Mouse (Mus musculus) thymus, postnatal 0 days (tissue): ENCODE data around the gene Ly6g6c. TPM values are rescaled to one million over a fixed set of nuclear protein-coding genes. Genes with fewer than 3 reads are reported as not detected.

Experiments used
- DNase-seq: peaks from one replicate; pipeline ENCODE4 v3.0.0-alpha.2; 2015; ENCODE audit warnings: low spot score
- polyA plus RNA-seq: library from polyadenylated mRNA; unstranded; fragments of >200 nt; fragmentation: Nextera tagmentation; extraction: Ambion mirVana; gene quantifications from 2 replicates; pipeline ENCODE4 v1.2.1, GENCODE M21; 2015

Ly6g6c gene
- polyA plus RNA-seq, 1 experiment from 2014 or later = 0.57 TPM

DNA sequence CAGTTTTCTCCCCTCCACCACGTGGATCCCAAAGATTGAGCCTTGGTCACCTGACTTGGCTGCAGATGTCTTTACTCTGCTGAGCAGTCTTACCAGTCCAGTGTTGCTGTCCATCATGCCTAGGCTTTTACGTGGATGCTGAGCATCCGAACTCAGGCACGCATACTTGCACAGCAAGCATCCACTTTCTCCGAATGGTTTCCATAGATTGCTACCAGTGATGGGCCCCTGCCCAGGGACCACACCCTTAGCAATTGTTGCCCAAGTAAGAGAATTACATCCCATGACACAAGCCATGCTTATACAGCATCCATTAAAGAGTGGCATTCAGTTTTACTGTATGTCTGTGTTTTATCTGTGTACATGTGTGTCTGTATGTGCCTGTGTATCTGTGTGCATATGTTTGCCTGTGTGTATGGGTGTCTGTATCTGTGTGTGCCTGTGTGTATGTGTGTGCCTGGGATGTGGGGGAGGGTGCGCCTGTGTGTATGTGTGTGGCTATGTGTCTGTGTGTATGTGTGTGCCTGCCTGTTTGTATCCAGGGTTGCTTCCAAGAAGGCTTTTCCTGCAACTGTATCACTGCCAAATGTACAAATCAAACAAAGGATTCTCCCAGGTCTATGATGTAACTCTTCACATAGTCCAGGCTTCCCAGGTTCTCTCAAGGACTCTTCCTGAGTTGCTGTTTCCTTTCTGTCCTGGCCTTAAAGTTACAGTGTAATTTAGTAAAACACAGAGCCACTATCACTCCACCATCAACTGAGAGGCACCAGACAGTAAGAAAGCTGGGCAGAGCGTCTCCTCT is 9.3 kb upstream of the Ly6g6c start:
- no peak for DNase-seq

GRCm38 (mm10) chr17:35057090-35057489 is 8.1 kb upstream of the Ly6g6c start:
- no peak for DNase-seq

- DNase-seq = no peak
These were observed 6.9 kb upstream of the Ly6g6c start for GRCm38 (mm10) chr17:35058316-35058715.

DNA sequence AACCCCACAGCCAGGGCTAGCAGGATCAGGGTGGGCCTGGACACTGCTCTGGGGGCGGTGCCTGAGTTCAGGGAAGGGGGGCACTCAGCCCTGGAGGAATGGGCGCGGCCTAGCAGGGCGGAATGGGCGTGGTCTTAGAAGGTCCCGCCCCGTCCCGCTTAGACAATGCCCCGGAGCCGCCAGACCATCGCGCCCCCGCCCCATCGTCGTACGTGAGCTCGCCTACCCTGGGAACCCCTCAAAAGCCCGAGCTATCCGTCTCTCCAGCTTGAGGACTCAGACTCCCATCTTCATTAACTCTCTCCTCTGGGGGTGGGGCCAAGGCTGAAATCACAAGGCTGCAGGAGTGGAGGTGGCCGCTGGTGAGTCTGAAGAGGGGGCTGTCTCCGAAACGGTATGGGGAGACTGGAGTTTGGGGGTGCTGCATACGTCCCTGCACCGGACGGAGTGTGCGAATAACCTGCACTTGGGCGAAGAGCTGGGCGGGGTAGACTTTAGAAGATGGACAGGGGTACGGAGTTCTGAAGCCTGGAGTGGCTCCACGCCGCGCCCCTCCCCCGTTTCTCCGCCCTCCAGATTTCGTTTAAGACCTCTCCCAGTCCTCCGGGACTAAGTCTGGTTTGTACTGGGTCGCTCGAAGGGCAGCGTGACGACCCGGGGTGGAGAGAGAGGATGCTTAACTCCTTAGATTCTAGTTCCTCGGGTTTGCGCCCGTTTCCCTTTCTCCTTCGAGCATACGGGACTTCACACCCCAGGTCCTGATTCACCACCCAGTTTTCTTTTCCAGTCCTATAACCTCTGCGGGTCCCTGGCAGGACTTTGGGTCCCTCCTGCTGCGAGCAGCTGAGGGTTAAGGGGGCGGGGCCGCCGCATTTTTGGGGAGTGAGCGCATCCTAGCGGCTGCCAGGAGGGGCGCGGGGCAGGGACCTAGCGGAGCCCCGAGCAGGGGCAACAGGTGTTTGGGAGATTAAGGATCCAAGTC is 6.0 kb upstream of the Ly6g6c start, which contains the start of gene Ddah2:
Gene Ddah2 (plus strand): TSS at position 125 of the 982 bp plus-strand sequence.
- peak; percentile 87 for DNase-seq

DNA sequence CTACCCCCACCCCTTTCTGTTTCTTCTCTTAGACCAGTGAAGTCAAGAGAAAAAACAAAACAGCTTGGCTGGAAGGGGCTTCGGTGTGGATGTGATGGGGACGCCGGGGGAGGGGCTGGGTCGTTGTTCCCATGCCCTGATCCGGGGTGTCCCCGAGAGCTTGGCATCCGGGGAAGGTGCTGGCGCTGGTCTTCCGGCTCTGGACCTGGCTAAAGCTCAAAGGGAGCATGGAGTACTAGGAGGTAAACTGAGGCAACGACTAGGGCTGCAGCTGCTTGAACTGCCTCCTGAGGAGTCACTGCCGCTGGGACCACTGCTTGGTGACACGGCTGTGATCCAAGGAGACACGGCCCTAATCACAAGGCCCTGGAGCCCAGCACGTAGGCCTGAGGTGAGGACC is 5.1 kb upstream of the Ly6g6c start:
- no peak for DNase-seq

DNA sequence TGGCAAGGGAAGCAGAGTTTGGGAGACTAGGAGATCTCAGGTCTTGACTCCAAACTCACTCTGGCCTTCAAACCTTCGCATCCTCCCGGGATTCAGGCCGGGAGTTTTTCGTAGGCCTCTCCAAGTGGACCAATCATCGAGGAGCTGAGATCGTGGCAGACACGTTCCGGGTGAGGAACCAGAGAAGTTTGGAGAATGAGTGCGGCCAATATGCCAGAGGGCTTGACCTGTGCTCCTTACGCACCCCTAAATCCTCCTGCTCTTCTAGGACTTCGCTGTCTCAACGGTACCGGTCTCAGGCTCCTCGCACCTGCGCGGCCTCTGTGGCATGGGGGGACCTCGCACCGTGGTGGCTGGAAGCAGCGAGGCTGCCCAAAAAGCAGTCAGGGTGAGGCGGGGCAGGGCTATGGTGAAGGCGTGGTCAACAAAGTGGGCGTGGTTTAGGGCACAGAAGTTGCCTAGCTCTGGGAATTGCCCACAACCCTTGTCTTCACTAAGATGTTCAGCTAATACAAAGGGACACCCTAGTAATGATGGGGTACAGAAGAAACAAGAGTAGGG is 4.4 kb upstream of the Ly6g6c start:
- no peak for DNase-seq

DNA sequence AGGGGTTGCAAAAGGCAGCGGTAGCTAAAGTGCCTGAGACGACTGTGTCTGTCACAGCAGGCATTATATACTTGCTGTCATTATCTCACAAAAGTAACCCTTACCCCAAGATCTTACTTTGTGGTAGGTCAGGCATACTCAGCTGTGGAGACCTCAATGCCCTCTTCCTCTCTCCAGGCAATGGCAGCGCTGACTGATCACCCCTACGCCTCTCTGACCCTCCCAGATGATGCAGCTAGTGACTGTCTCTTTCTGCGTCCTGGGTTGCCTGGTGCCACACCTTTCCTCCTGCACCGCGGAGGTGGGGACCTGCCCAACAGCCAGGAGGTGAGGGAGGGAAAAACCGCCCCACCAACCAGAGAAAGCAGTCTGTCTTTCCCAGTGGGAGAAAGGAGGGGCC is 3.9 kb upstream of the Ly6g6c start:
- no peak for DNase-seq

GRCm38 (mm10) chr17:35063466-35063865 is 1.7 kb upstream of the Ly6g6c start:
- DNase-seq = no peak

DNA sequence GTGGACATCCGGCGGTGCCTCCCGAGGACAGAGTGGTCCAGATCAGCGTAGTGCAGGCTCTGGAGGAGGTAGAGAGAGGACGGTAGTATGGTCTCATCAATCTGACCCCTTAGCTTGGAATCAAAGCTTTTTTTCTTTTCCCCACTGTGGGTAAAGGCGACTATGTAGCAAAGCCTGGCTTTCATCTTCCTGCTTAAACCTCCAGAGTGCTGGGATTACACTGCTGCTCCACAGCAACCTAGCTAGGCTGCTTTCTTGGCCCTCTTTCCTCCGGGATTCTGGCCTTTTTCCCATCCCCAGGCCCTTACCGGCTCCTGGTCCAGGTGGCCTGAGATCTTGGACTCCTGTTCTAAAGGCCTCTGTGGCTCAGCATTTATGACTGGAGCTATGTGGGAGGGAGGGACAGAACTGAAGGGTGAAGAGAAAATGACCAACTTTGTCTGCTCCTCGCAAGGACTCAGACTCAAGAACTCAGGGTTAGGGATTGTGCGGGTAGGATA is 760 bp upstream of the Ly6g6c start:
- no peak for DNase-seq

DNA sequence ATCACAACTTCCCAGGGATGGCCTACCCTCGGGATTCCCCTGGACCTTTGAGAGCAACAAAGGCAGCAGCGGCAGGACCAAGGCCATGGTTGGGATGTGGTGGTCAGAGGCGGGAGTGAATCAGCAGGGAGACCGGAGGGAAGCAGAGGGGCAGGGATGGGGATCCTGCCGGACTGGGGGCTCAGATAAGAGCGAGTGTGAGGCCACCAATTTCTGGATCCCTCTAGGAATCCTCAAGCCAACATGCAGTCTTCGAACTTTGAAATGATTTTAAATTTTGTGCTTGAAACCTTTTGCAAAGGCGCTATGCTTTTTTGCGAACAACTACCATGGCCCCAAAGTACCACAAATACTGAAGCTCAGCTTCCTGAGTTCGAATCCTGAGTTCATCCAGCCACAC is 896 bp downstream of the Ly6g6c start, which contains the start of gene Mpig6b:
Gene Mpig6b (minus strand): TSS at position 101 of the 400 bp plus-strand sequence.
- DNase-seq = no peak

GRCm38 (mm10) chr17:35068213-35068914 is 3.2 kb downstream of the Ly6g6c start:
- no peak for DNase-seq

DNA sequence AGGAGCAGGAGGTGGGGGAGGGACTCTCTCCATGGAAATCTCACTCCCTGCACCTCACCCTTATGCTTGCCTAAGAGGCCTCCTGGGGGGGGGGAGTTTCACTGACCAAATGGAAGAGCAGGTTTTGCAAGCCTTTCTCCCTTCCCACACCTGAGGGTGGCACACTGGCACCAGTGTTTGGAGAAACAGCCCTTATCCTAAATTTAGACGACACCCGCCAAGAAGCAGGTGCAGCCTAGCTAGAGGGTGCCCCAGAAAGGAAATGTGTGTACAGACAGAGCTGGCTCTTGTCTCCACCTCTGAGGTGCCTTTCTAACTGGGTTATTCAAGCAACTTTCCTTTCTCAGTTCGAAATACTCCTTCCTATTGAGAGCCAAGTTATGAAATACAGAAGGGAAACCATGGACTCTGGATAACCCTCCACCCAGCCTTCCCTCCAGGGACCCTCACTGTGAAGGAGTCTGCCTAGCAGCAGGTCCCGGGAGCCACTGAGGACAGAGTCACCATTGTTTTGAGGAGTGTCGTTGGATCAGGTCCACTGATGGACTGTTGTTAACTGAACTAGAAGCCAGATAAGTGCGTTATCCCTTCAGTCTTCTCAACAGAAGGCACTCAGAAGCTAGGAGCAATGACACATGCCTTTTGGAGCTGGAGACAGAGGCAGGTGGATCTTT is 5.5 kb downstream of the Ly6g6c start:
- peak; percentile 82 for DNase-seq

DNA sequence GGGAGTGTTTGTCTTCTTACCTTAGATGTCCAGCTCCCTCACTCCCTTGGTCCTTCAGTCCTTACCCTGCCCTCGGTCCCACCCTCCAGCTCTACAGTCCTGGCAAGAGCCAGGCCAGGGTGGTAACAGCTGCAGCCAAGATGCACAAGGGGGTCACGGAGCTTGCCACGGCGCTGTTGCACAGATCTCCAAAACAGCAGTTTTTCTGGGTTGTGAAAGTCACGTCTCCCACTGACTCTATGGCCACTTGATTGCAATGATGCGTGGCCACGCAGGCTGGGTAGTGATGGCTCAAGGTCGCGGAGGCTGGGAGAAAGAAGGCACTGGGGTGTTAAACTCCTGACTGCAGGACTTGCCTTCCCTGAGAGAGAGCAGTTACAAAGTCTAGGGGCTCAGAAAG is 6.3 kb downstream of the Ly6g6c start:
- DNase-seq = no peak

- peak; percentile 46 for DNase-seq
These were observed 8.9 kb downstream of the Ly6g6c start for GRCm38 (mm10) chr17:35074097-35074496.

DNA sequence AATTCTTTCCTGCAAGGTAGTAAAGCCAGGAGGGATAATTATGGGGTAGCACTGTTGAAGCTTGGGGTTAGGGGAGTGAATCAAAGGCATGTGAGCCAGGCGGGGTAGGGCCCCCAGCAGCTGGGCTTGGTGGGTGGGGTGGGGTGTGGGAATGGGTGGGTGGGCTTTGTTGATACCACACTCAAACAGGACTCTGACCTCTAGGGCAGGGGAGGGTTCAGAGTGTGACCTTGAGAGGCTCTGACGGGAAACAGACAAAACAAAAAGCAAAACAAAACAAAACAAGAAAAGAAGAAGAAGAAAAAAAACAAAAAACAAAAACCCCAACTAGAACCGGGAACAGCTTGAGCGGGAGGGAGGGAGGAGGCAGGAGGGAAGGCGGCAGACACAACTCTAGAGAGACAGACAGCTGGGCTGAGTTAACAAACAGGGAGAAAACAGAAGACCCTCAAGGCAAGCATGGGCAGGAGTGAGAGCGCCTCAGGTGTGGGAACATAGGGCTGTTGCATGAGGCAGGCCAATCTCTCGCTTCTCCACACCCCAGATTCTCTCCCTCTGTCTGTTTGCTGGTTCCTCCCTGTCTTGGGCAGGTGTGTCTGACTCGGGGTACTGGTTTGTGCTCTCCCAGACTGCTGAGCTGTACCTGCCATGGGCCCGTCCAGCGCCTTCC is 11.5 kb downstream of the Ly6g6c start, which contains the start of gene Ly6g6e:
Gene Ly6g6e (plus strand): TSS at position 396 of the 670 bp plus-strand sequence.
- DNase-seq = no peak

GRCm38 (mm10) chr17:35077285-35077684 is 12.1 kb downstream of the Ly6g6c start:
- DNase-seq = no peak

DNA sequence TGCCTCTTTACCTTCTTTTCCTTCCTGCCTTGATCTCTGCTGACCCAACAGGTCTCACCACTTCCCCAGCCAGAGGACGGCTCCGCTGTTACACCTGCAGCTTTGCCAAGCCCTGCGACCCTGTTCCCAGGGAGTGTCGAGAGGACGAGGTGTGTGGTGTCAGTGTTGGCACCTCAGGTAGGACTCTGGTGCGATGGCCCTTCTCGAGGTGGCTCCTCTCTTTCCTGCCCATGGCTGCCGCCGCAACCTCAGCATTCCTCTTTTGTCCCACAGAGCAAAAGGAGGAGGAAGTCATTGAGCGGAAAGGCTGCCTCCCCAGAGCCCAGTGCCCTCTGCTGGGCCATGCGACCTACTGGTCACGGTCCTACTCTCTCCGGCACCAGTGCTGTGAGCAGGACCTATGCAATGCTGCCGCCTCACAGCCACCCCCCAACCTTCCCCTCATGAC is 12.6 kb downstream of the Ly6g6c start, which contains the start of gene Ly6g6d:
Gene Ly6g6d (minus strand): TSS at position 280 of the 448 bp plus-strand sequence.
- DNase-seq = no peak

DNA sequence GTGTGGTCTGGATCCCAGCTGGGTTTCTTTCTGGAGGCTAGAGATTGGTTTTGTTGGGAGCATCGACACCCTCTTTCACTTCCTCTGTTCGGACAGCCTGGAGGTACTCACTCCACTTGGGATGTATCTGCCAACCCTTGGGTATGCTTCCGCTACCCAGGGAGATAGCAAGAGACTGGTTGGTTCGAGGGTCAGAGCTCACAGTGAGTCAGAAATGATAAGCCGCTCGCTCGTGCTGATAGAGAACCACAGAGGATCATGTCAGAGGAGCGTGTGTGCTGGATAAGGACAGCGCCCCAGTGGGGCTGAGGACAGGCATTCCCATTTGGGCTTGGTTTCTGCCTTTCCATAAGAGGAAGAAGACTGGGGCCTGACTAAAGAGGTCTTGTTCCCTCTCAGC is 14.6 kb downstream of the Ly6g6c start:
- no peak for DNase-seq

GRCm38 (mm10) chr17:35080248-35080647 is 15.1 kb downstream of the Ly6g6c start:
- DNase-seq = no peak
